ENCODE assay signal across 13 mouse cellular contexts in the genomic region with DNA sequence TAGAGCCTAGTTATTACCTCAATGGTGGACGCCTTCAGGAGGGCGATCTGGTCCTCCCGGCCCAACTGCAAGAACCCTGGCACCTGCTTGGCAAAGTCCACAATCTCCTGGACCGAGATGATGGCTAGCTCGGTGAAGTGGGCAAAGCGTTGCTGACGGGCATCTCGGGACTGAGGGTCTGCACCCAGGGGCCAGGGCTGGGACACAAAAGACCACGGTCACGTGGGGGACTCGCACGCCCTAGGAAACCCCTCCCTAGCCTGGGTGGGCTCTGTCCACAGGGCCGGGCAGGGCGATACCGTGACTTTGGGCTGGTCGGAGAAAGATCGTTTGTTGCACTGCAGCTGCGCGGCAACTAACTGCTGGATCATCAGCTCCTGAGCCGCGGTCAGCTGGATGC. TPM values are rescaled to one million over a fixed set of nuclear protein-coding genes. Genes with fewer than 3 reads are reported as not detected.
"Had no signal": no experiment of that assay in that cellular context is flagged by ENCODE, and none has a peak within 500 bp of the region (broad histone marks: within the 10 kb centered on the region; RNA-seq: fewer than 3 reads in every experiment).

No protein-coding gene starts in this region.

- H3K27me3 ChIP-seq: kidney, embryonic 15.5 days; limb, embryonic 15.5 days had no signal

- H3K9ac ChIP-seq: kidney, embryonic 15.5 days; limb, embryonic 15.5 days; liver, embryonic 14.5 days; midbrain, embryonic 12.5 days had no signal

- H3K4me2 ChIP-seq: kidney, embryonic 15.5 days; limb, embryonic 15.5 days had no signal

- ATAC-seq: midbrain, embryonic 16.5 days had no signal

- H3K4me3 ChIP-seq: kidney, embryonic 15.5 days; left cerebral cortex, adult 2 months; limb, embryonic 15.5 days; midbrain, embryonic 12.5 days had no signal

- H3K9me3 ChIP-seq: kidney, embryonic 15.5 days; limb, embryonic 15.5 days; midbrain, embryonic 12.5 days had no signal

- DNase-seq: kidney, postnatal 14 days; lung, adult 18-20 months; right cerebral cortex, postnatal 25 days had no signal

- H3K27ac ChIP-seq: kidney, embryonic 15.5 days; left cerebral cortex, adult 2 months; limb, embryonic 15.5 days; liver, embryonic 14.5 days; midbrain, embryonic 12.5 days had no signal

RNA-seq across cellular contexts. Expression of a gene that starts 19.4 kb away (rescaled TPM):
- polyA plus RNA-seq: midbrain, embryonic 12.5 days; midbrain, embryonic 16.5 days; neural tube, embryonic 14.5 days; stomach, embryonic 14.5 days had no signal

RNA-seq across cellular contexts. Expression of a gene that starts 20.9 kb away (rescaled TPM):
- total RNA-seq: layer of hippocampus, postnatal 25 days; left cerebral cortex, postnatal 14 days had no signal

RNA-seq across cellular contexts. Expression of a gene that starts 26.8 kb away (rescaled TPM):
- total RNA-seq: layer of hippocampus, postnatal 25 days had no signal
- polyA plus RNA-seq: liver, embryonic 14.5 days had no signal
